Mouse (Mus musculus) forebrain, embryonic 11.5 days (tissue): ENCODE measurements around the gene En2. TPM values are rescaled to one million over a fixed set of nuclear protein-coding genes. Genes with fewer than 3 reads are reported as not detected.
A peak's percentile ranks its signal among the peaks of the same experiment; 100 is the strongest.

Experiments
- ATAC-seq: fragments of 200-750 bp; cut with Nextera tagmentation; replicated peaks from 2 replicates; pipeline ENCODE4 v1.8.0; 2017; ENCODE audit warnings: moderate TSS enrichment; ENCODE audit not compliant: low FRiP score
- DNase-seq: peaks from one replicate; pipeline ENCODE4 v3.0.0-alpha.2; 2017; ENCODE audit warnings: low spot score
- H3K27ac ChIP-seq: fragments of 300-500 bp; sonication (generic); 2 replicates; pipeline ENCODE4 v1.5.1; 2014; ENCODE audit warnings: low read depth, low read length
- H3K27me3 ChIP-seq: fragments of 300-500 bp; sonication (generic); 2 replicates; pipeline ENCODE4 v1.6.1; 2014; ENCODE audit warnings: mild to moderate bottlenecking, low read length, mixed read lengths; ENCODE audit not compliant: control insufficient read depth, insufficient read depth
- H3K36me3 ChIP-seq: fragments of 300-500 bp; sonication (generic); 2 replicates; pipeline ENCODE4 v1.6.1; 2014; ENCODE audit warnings: mild to moderate bottlenecking, low read length, moderate library complexity, mixed read lengths; ENCODE audit not compliant: control insufficient read depth, insufficient read depth
- H3K4me1 ChIP-seq: fragments of 300-500 bp; sonication (generic); replicated peaks from 2 replicates; pipeline ENCODE4 v1.6.1; 2014; ENCODE audit warnings: low read length, mixed read lengths; ENCODE audit not compliant: control insufficient read depth, insufficient read depth
- H3K4me2 ChIP-seq: fragments of 300-500 bp; sonication (generic); 2 replicates; pipeline ENCODE4 v1.6.1; 2014; ENCODE audit warnings: low read depth, mild to moderate bottlenecking, low read length, moderate library complexity, mixed read lengths; ENCODE audit not compliant: severe bottlenecking
- H3K4me3 ChIP-seq: fragments of 300-500 bp; sonication (generic); 2 replicates; pipeline ENCODE4 v1.5.1; 2014; ENCODE audit warnings: low read depth, low read length
- H3K9ac ChIP-seq: fragments of 300-500 bp; sonication (generic); 2 replicates; pipeline ENCODE4 v1.6.1; 2014; ENCODE audit warnings: low read length
- H3K9me3 ChIP-seq: fragments of 300-500 bp; sonication (generic); 2 replicates; pipeline ENCODE4 v1.6.1; 2016; ENCODE audit warnings: low read length, mixed read lengths; ENCODE audit not compliant: control insufficient read depth
- WGBS: fragments of 180-500 bp; shearing (Covaris S2); extraction: QIAGEN DNeasy Blood & Tissue Kit; methylation state at CpG from one replicate; pipeline ENCODE4 v1.1.7; 2014; 5-methylcytosine and 5-hydroxymethylcytosine counted together
- polyA plus RNA-seq: library from polyadenylated mRNA; unstranded; fragments of >200 nt; fragmentation: Nextera tagmentation; extraction: Ambion mirVana; gene quantifications from 2 replicates; pipeline ENCODE4 v1.2.1, GENCODE M21; 2014

The En2 gene
- polyA plus RNA-seq, 1 experiment from 2014 or later, result not detected

GRCm38 (mm10) chr5:28178322-28178721 is 12.8 kb downstream of the En2 start:
- Histone ChIP-seq H3K9ac (no peak overlapping the region), H3K9me3 (no peaks in the 10 kb centered on the region), H3K4me1 (no peaks in the 10 kb centered on the region), H3K36me3 (no peaks in the 10 kb centered on the region), H3K4me3 (no peak overlapping the region), H3K27ac (no peak overlapping the region), H3K4me2 (no peak overlapping the region), H3K27me3 (peaks cover 85% of the 10 kb centered on the region)
- no peak for ATAC-seq
- no peak for DNase-seq
- WGBS, result 20% methylated on average over 5 of the region's 5 CpGs

GRCm38 (mm10) chr5:28179237-28179790 is 13.8 kb downstream of the En2 start:
- no peak overlapping the region for H3K4me3 ChIP-seq
- H3K27ac ChIP-seq, result no peak overlapping the region
- DNase-seq, result no peak
- no peaks in the 10 kb centered on the region for H3K4me1 ChIP-seq
- no peaks in the 10 kb centered on the region for H3K36me3 ChIP-seq
- no peak overlapping the region for H3K9ac ChIP-seq
- H3K9me3 ChIP-seq, result no peaks in the 10 kb centered on the region
- no peak for ATAC-seq
- no peak overlapping the region for H3K4me2 ChIP-seq
- WGBS, result 6% methylated on average over 7 of the region's 7 CpGs
- H3K27me3 ChIP-seq, result peaks cover 77% of the 10 kb centered on the region

GRCm38 (mm10) chr5:28191201-28192098 is 26.0 kb downstream of the En2 start:
- H3K27me3 ChIP-seq, result no peaks in the 10 kb centered on the region
- ATAC-seq, result no peak
- no peaks in the 10 kb centered on the region for H3K4me1 ChIP-seq
- H3K27ac ChIP-seq, result no peak overlapping the region
- no peaks in the 10 kb centered on the region for H3K36me3 ChIP-seq
- H3K9ac ChIP-seq, result no peak overlapping the region
- no peak overlapping the region for H3K4me2 ChIP-seq
- no peaks in the 10 kb centered on the region for H3K9me3 ChIP-seq
- no peak overlapping the region for H3K4me3 ChIP-seq
- DNase-seq, result peak; percentile 47
- WGBS, result 6% methylated on average over 3 of the region's 3 CpGs

GRCm38 (mm10) chr5:28192099-28192454 is 26.6 kb downstream of the En2 start:
- WGBS, result 36% methylated on average over 4 of the region's 4 CpGs
- H3K27ac ChIP-seq, result no peak overlapping the region
- H3K9me3 ChIP-seq, result no peaks in the 10 kb centered on the region
- no peaks in the 10 kb centered on the region for H3K4me1 ChIP-seq
- H3K9ac ChIP-seq, result no peak overlapping the region
- no peak overlapping the region for H3K4me3 ChIP-seq
- ATAC-seq, result no peak
- no peak for DNase-seq
- H3K4me2 ChIP-seq, result no peak overlapping the region
- H3K36me3 ChIP-seq, result no peaks in the 10 kb centered on the region
- no peaks in the 10 kb centered on the region for H3K27me3 ChIP-seq

- H3K9me3 ChIP-seq, result no peaks in the 10 kb centered on the region
- H3K4me1 ChIP-seq, result no peaks in the 10 kb centered on the region
- H3K27me3 ChIP-seq, result no peaks in the 10 kb centered on the region
- H3K27ac ChIP-seq, result no peak overlapping the region
- no peak overlapping the region for H3K4me3 ChIP-seq
- ATAC-seq (no peak), DNase-seq (peak; percentile 14)
- no peaks in the 10 kb centered on the region for H3K36me3 ChIP-seq
- no peak overlapping the region for H3K4me2 ChIP-seq
- 78% methylated on average over 2 of the region's 2 CpGs for WGBS
- H3K9ac ChIP-seq, result no peak overlapping the region
Observed at GRCm38 (mm10) chr5:28195473-28195872, 30.0 kb downstream of the En2 start.

- Histone ChIP-seq H3K27me3 (peaks cover 21% of the 10 kb centered on the region), H3K9me3 (no peaks in the 10 kb centered on the region), H3K4me1 (no peaks in the 10 kb centered on the region), H3K4me3 (no peak overlapping the region), H3K4me2 (no peak overlapping the region), H3K9ac (no peak overlapping the region), H3K27ac (no peak overlapping the region), H3K36me3 (no peaks in the 10 kb centered on the region)
- 39% methylated on average over 7 of the region's 7 CpGs for WGBS
- DNase-seq (peak; percentile 38), ATAC-seq (no peak)
Observed at GRCm38 (mm10) chr5:28199089-28199873, 33.8 kb downstream of the En2 start.

GRCm38 (mm10) chr5:28203086-28203485 is 37.6 kb downstream of the En2 start:
- H3K27ac ChIP-seq, result no peak overlapping the region
- H3K4me1 ChIP-seq, result no peaks in the 10 kb centered on the region
- H3K36me3 ChIP-seq, result no peaks in the 10 kb centered on the region
- H3K4me2 ChIP-seq, result no peak overlapping the region
- H3K4me3 ChIP-seq, result no peak overlapping the region
- peaks cover 52% of the 10 kb centered on the region for H3K27me3 ChIP-seq
- WGBS, result 77% methylated on average over 6 of the region's 6 CpGs
- no peaks in the 10 kb centered on the region for H3K9me3 ChIP-seq
- no peak overlapping the region for H3K9ac ChIP-seq
- ATAC-seq (no peak), DNase-seq (no peak)

GRCm38 (mm10) chr5:28204678-28205077 is 39.2 kb downstream of the En2 start:
- no peaks in the 10 kb centered on the region for H3K36me3 ChIP-seq
- H3K27ac ChIP-seq, result no peak overlapping the region
- H3K4me2 ChIP-seq, result no peak overlapping the region
- 85% methylated on average over 2 of the region's 2 CpGs for WGBS
- no peaks in the 10 kb centered on the region for H3K9me3 ChIP-seq
- H3K4me1 ChIP-seq, result 0 out of 2 replicates have a peak, but pooled peaks cover 3% of the 10 kb centered on the region
- peaks cover 68% of the 10 kb centered on the region for H3K27me3 ChIP-seq
- peak; percentile 16 for DNase-seq
- no peak overlapping the region for H3K4me3 ChIP-seq
- no peak for ATAC-seq
- H3K9ac ChIP-seq, result no peak overlapping the region
